Mouse (Mus musculus): ENCODE data around the gene Dnajc21. TPM values are rescaled to one million over a fixed set of nuclear protein-coding genes. Genes with fewer than 3 reads are reported as not detected.
A peak's percentile ranks its signal among the peaks of the same experiment; 100 is the strongest.
"Not testable (repeated sequence)": the region's sequence is repeated elsewhere in the genome, so short reads cannot be mapped to it uniquely, and the experiment has no call there.

The Dnajc21 gene
- polyA plus RNA-seq (2011; ENCODE audit: insufficient read length, low read depth, missing spikeins), result 20.9 and 28.4 TPM in 2 replicates

DNA sequence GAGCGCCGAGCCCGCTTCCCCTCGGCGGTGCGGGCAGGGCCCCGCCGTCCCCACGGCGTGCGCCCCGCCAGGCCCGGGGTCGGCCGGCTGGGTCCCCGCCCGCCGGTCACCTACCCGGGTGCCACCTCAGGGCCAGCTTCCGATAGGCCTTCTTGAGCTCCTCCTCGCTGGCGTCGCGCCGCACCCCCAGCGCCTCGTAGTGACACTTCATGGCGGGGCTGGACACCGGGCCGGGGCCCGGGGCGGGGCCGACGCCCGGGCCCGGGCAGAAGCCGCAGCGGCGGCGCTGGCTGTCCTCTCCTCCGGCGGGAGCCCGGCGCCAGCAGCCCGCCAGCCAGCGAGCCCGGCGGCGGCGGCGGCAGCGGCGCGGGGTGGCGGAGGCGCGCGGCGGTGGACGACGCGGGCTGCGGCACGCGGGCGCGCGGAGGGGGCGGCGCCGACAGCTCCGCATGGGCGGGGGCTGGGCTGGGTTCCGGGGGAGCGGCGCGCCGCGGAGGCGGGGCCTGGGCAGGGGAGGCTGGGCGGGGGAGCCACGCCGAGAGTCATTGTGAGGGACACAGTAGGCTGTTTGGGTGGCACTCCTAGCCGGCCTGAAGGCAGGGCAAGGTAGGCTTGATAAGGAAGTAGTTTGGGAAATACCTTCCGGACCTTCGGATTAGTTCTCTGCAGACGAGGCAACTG, at the start of gene Dnajc21:
TSS of gene Dnajc21 (minus strand) at position 366 of the 681 bp plus-strand sequence.
- peak within 1 kb of the TSS; percentile 69 for H3K4me3 ChIP-seq (ENCODE audit: insufficient read depth, low read length)
- no peak within 1 kb of the TSS for H3K27ac ChIP-seq (ENCODE audit: insufficient read depth, low read length)
- peaks cover 2% of the 10 kb centered on the region; the same call in 1 of the 2 replicates for H3K4me1 ChIP-seq (ENCODE audit: control insufficient read depth, insufficient read depth, low read length)
- TF ChIP-seq POLR2A (IDR thresholded peaks at IDR 0.05; ENCODE audit: low read depth, low read length) (peak; percentile 89), CTCF (IDR thresholded peaks at IDR 0.05; ENCODE audit: borderline replicate concordance, insufficient read depth, low read length) (no peak)

DNA sequence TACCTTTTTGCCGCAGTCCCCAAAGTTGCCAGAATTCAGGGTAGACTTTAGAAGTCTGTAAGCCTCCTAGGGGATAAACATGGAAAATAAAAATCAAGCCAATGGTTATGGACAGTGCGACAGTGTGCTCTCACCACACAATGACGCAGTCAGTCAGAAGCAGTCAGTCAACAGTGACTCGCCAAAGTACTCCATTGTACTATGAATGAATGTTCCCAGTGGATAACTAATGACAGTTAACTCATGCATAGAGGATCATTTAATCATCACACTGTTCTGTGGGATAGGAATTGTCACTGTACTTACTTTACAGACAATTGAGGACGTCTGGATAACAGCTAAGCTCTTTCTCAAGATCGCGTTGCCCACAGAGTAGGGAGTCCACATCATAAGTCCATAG, 44.9 kb upstream of the Dnajc21 start:
- TF ChIP-seq POLR2A (IDR thresholded peaks at IDR 0.05; ENCODE audit: low read depth, low read length) (no peak), CTCF (IDR thresholded peaks at IDR 0.05; ENCODE audit: borderline replicate concordance, insufficient read depth, low read length) (no peak)
- no peak overlapping the region for H3K27ac ChIP-seq (ENCODE audit: insufficient read depth, low read length)
- no peak overlapping the region for H3K4me3 ChIP-seq (ENCODE audit: insufficient read depth, low read length)
- H3K4me1 ChIP-seq (ENCODE audit: control insufficient read depth, insufficient read depth, low read length), result no peaks in the 10 kb centered on the region

DNA sequence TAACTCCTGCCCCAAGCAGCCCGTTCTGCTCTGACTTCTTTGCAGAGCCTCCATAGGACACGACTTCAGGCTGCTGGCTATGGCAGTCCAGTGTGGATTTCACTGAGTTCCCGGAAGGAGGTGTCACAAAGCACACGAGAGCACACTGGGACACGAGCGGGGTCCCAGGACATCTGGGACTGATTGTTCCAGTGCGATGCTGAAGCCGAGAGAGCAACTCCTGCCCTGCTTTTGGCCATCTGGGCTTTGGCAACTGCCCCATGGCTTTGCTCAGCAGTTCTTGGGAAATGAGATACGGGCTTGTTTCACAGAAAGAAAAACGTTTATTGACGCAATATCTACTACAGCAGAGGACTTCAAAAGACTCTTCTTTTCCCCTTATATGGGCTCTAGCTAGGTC, 35.8 kb upstream of the Dnajc21 start:
- no peaks in the 10 kb centered on the region for H3K4me1 ChIP-seq (ENCODE audit: control insufficient read depth, insufficient read depth, low read length)
- H3K27ac ChIP-seq (ENCODE audit: insufficient read depth, low read length), result no peak overlapping the region
- no peak overlapping the region for H3K4me3 ChIP-seq (ENCODE audit: insufficient read depth, low read length)
- no peak for TF ChIP-seq CTCF (IDR thresholded peaks at IDR 0.05; ENCODE audit: borderline replicate concordance, insufficient read depth, low read length)
- TF ChIP-seq POLR2A (IDR thresholded peaks at IDR 0.05; ENCODE audit: low read depth, low read length), result no peak

DNA sequence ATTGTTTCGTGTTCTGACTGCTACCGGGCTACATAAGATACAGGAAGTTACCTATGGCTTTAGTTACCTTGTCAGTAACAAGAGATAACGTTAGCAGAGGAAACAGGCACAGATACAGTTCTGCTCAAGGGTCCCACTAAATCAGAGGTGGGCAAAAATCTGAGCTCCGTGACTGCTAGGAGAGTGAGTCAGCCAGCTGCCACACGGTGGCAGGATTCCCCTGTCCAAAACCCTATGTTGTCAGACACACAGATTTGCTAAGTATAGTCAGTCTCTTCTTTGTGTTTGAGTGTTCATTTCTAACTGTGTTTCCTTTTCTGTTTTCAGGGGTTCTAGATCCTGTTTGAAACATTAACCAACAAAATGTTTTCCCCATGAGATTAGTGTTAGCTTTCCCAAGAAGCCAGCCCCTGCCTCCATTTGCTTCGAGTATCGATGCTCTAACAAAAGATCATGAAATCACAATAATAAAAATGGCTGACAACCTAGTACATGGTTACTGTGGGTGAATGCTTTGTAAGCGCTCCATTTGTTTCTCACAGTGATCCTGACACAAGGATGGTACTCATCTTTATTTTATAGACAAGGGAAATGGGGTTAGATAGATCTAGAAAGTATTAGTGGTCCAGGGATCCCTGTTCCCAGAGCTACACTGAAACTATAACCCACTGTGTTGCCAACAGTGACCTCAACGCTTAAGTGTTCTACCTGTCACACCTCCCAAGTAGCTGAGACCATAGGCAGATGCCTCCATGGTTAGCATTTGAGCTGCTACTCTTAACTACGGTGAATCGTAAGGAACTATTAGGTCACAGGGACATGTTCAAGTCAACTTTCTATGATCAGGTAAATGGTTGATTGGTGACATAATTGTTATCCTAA, 30.8 kb upstream of the Dnajc21 start:
- peak; percentile 70 for TF ChIP-seq CTCF (IDR thresholded peaks at IDR 0.05; ENCODE audit: borderline replicate concordance, insufficient read depth, low read length)
- TF ChIP-seq POLR2A (IDR thresholded peaks at IDR 0.05; ENCODE audit: low read depth, low read length), result no peak
- H3K4me1 ChIP-seq (ENCODE audit: control insufficient read depth, insufficient read depth, low read length), result no peaks in the 10 kb centered on the region
- H3K4me3 ChIP-seq (ENCODE audit: insufficient read depth, low read length), result no peak overlapping the region
- H3K27ac ChIP-seq (ENCODE audit: insufficient read depth, low read length), result no peak overlapping the region

DNA sequence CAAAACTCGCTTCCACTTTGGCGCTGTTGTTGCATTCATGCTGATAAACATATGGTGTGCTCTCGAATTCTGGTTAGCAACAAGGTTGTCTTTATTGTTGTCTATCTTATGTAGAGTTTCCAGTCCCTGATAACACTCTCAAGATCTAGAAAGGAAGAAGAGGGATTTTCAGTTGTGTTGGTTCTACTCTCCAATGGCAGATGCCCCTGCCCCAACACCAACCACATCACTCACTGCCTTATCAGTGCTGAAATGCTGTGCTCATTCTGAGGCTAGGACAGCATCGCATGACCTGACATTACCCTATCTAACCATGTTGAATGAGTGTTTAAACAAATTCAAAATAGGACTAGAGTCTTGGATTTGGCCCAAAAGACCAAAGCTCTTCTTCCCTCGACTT, 29.7 kb upstream of the Dnajc21 start:
- no peak overlapping the region for H3K27ac ChIP-seq (ENCODE audit: insufficient read depth, low read length)

DNA sequence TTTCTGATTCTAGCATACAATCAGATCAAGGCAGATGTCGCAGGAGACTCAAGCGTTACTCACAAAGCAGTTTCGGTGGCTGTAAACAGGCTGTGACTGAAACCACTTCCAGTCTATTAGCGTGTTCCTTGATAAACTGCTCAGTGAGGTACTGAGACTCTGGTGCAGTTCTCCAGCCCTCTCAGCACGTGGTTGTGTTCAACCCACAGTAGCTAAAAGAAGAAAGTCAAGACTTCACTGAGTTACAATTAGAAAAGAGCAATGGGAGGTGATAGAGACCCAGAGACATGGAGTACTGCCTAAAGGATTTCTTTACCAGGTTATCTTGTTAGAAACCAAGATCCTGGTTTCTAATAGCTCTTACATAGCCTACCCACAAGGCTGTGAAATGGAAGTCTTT, 29.3 kb upstream of the Dnajc21 start:
- Histone ChIP-seq H3K4me3 (ENCODE audit: insufficient read depth, low read length) (no peak overlapping the region), H3K4me1 (ENCODE audit: control insufficient read depth, insufficient read depth, low read length) (no peaks in the 10 kb centered on the region), H3K27ac (ENCODE audit: insufficient read depth, low read length) (no peak overlapping the region)
- TF ChIP-seq POLR2A (IDR thresholded peaks at IDR 0.05; ENCODE audit: low read depth, low read length), result no peak
- TF ChIP-seq CTCF (IDR thresholded peaks at IDR 0.05; ENCODE audit: borderline replicate concordance, insufficient read depth, low read length), result no peak

More for the DNA sequence above, 29.7 kb upstream of the Dnajc21 start:
- Histone ChIP-seq H3K4me3 (ENCODE audit: insufficient read depth, low read length) (no peak overlapping the region), H3K4me1 (ENCODE audit: control insufficient read depth, insufficient read depth, low read length) (no peaks in the 10 kb centered on the region)
- no peak for TF ChIP-seq POLR2A (IDR thresholded peaks at IDR 0.05; ENCODE audit: low read depth, low read length)
- TF ChIP-seq CTCF (IDR thresholded peaks at IDR 0.05; ENCODE audit: borderline replicate concordance, insufficient read depth, low read length), result no peak

DNA sequence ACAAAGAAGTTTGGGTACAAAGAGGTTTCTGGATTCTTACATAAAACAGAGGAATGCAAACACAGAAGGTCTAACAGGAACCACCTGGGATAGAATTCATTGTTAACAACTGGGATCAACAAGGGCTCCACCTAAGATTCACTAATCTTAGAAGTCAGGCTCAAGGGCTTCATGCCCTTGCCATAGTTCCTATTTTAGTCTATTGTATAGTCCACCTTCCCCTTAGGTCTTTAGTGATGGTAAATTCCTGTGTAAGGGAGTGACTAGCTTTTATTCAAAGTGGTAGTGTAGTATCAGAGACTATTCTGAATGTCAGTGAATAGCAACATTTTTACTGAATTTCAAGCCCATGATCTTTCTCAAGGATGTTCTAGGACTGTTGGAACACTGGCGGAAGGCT, 26.4 kb upstream of the Dnajc21 start:
- H3K27ac ChIP-seq (ENCODE audit: insufficient read depth, low read length); H3K4me3 ChIP-seq (ENCODE audit: insufficient read depth, low read length); H3K4me1 ChIP-seq (ENCODE audit: control insufficient read depth, insufficient read depth, low read length): not testable (repeated sequence)

DNA sequence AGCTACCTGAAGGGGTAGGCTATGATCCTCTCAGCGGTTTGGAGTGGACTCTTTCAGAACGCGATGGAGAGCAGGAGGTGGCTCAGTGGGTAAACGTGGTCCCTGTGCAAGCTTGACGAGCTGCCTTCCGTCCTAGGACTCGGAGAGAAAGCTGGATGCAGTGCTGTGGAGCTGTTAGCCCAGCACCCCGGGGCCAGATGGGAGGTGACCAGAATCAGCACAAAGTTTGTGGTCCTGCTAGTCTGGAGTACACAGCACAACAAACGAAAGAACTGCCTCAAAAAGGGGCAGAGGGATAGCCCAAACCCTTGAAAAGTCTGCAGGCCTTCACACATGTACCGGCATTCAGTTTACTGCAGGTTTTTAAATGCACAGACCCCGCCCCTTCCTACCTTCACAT, 25.6 kb upstream of the Dnajc21 start:
- TF ChIP-seq POLR2A (IDR thresholded peaks at IDR 0.05; ENCODE audit: low read depth, low read length) (no peak), CTCF (IDR thresholded peaks at IDR 0.05; ENCODE audit: borderline replicate concordance, insufficient read depth, low read length) (no peak)
- Histone ChIP-seq H3K27ac (ENCODE audit: insufficient read depth, low read length) (no peak overlapping the region), H3K4me3 (ENCODE audit: insufficient read depth, low read length) (no peak overlapping the region), H3K4me1 (ENCODE audit: control insufficient read depth, insufficient read depth, low read length) (no peaks in the 10 kb centered on the region)

DNA sequence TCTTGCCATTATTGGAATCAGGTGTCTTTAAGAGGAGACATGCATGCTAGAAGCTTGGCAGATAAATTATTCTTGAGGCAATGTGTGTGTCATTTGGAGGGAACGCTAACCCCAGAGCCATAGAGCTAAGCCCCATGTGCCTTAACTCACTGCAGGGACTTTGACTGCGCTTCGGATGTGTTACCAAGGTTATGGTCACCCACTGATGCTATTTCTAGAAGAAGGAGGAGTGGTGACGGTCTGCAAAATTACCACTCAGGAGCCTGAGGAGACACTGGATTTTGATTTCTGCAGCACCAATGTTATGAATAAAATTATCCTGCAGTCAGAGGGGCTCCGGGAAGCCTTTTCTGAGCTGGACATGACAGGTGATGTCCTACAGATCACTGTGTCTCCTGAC, 19.8 kb upstream of the Dnajc21 start:
- H3K4me3 ChIP-seq (ENCODE audit: insufficient read depth, low read length), result no peak overlapping the region
- no peak overlapping the region for H3K27ac ChIP-seq (ENCODE audit: insufficient read depth, low read length)
- TF ChIP-seq POLR2A (IDR thresholded peaks at IDR 0.05; ENCODE audit: low read depth, low read length), result no peak
- TF ChIP-seq CTCF (IDR thresholded peaks at IDR 0.05; ENCODE audit: borderline replicate concordance, insufficient read depth, low read length), result no peak
- H3K4me1 ChIP-seq (ENCODE audit: control insufficient read depth, insufficient read depth, low read length), result peaks cover 6% of the 10 kb centered on the region

DNA sequence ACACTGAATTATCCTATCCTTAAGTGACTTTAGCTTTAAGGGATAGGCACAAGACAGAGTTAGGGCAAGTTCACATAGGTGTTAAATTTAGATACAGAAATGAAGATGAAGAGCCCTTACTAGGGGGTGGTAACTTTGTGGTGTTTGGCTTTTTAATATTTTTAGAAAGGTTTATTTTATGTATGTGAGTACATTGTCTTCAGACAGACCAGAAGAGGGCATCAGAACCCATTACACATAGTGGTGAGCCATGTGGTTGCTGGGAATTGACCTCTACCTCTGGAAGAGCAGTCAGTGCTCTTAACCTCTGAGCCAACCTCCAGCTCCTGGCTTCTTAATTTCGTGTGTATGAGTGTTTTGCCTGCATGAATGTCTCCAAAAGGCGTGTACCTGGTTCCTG, 16.9 kb upstream of the Dnajc21 start:
- Histone ChIP-seq H3K4me1 (ENCODE audit: control insufficient read depth, insufficient read depth, low read length) (peaks cover 8% of the 10 kb centered on the region), H3K27ac (ENCODE audit: insufficient read depth, low read length) (no peak overlapping the region), H3K4me3 (ENCODE audit: insufficient read depth, low read length) (peak overlapping the region; percentile 32)
- TF ChIP-seq CTCF (IDR thresholded peaks at IDR 0.05; ENCODE audit: borderline replicate concordance, insufficient read depth, low read length) (no peak), POLR2A (IDR thresholded peaks at IDR 0.05; ENCODE audit: low read depth, low read length) (no peak)
